Mouse (Mus musculus) regulatory T cell (primary cell): ENCODE measurements around the gene Nav2.

ENCODE experiments used
- in situ Hi-C: fragments of 300-600 bp; cut with MboI, MseI; formaldehyde crosslinking; loops from one replicate; pipeline ENCODE4 v1.15.1; 2025; ENCODE audit warnings: high pct_unique_total_duplicates

Nav2 gene

DNA sequence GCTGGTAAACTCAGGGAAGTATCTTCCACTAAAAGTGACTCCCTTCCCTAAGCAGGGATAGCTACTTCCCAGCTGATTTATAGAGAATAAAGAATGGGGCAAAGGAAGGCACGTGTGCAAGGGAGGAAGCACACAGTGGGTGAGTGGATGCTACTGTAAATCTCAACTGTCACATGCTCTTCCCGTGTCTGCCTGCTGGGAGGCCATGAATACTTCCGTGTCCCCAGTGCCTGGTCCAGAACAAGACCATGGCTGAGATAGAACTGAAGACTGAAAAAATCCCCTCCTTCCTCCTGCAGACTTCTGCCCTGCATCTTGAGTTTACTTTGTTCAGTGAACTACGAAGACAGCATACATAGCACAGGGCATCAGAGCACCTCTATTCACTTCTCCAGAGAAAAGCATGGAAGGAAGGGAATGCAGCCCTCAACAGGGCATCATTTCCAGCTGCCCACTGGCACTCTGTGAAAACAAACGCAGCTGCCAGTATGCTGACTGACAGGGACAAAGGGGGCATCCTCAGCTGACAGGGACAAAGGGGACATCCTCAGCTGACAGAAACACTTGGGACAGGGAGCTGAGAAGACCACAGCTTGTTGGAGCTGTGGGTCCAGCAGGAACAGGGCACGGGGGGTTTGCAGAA lies 138.0 kb downstream of the Nav2 start:
- in situ Hi-C loops, result no loop called here

DNA sequence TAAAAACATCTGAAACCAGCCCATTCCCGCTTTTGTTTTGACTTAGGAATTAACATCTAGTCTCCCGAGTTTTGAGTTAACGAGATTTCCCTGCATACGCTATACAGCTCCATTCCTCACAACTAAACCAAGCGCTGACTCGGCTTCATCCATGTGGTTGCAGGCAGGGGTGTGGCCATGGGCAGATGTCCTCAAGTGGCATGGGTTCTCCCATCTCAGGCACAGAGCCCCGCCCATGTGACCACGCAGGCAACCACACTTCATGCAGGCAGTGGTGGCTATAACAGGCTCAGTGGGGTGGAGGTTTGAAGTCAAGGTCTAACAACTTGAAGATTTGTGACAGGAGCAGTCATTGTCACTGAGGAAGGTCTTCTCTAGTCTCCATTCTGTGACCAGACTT lies 138.8 kb downstream of the Nav2 start:
- in situ Hi-C loops, result no loop called here

DNA sequence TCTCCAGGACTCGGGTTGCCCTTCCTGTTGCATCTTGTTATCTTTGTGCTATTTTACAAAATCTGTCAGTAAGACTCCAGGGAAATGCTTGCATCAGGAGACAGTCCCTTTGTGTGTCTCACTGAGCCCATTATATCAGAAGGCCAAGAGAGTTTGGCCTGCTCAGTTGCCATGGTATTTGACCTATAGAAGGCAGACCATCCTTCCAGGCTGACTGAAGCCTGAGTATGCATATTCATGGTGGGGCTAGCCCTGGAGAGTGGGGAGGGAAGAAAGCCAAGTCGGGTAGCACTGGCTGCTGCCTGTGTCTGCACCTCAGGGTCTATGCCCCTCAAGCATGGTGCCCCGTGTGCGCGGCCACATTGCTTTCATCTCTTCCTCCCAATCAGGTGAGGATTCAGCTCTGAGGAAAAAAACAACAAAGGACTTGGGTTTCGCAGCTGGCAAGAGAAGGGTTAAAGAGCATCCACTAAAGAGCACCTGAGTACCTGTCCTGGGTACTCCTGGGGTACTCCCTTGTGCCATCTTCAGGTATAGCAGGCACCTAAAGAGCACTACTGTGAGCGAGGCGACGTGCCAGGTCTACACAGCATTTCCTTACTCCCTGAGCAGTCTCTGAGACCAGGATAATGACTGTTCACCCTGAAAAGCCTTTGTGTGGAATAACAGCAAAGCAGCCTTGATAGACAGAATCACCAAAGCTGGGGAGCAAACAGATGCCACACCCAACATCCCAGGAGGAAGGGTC lies 144.5 kb downstream of the Nav2 start:
- in situ Hi-C loops, result no loop called here

DNA sequence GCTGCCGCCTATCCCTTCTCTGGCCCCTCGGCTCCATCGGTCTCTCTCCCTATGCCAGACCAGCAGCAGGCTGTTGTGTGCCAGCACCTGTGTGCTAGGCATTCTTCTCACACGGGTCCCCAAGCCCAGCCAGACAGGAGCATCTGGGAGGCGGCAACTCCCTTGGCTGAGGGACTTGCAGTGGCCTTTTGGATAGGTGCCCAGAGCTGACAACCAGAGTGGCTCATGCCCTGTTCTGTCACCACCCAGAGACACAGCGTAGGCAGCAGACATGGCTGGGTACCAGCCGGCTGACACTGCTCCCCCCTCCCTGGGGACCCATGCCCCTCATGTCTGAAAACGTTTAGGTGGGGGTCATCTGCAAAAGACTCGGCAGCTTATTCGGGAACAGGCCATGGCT lies 146.8 kb downstream of the Nav2 start:
- in situ Hi-C loops, result no loop called here

DNA sequence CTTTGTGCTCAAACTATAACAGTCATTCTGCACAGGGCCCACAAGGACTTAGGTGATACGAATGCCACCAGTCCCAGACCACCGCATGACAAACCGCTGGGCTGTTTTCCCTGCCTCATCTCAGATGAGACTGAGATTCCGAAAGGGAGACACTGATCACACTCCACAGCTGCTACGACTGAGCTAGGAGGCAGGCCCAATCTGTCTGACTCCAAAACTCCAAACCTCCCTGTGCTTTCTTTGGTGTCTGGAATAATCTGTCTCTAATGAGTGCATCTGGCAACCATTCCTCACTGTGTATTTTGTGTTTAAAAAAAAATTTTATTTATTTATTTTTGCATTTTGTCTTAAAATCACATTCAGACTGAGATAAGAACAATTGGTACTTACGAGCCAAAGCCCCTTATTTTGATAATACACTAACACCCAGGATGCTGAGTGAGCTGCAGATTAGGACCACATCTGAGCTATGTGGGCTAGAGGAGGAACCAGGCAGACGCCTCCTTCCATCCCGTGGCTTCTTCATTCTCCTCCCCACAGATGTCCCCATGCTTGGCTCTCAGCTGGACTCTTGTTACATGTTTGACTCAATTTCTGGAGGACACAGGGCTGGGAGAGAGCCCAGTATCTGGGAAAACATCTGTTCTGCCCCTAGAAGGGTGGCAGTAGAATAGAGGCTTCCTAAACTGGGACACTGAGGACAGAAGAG lies 149.9 kb downstream of the Nav2 start:
- in situ Hi-C loops, result no loop called here

DNA sequence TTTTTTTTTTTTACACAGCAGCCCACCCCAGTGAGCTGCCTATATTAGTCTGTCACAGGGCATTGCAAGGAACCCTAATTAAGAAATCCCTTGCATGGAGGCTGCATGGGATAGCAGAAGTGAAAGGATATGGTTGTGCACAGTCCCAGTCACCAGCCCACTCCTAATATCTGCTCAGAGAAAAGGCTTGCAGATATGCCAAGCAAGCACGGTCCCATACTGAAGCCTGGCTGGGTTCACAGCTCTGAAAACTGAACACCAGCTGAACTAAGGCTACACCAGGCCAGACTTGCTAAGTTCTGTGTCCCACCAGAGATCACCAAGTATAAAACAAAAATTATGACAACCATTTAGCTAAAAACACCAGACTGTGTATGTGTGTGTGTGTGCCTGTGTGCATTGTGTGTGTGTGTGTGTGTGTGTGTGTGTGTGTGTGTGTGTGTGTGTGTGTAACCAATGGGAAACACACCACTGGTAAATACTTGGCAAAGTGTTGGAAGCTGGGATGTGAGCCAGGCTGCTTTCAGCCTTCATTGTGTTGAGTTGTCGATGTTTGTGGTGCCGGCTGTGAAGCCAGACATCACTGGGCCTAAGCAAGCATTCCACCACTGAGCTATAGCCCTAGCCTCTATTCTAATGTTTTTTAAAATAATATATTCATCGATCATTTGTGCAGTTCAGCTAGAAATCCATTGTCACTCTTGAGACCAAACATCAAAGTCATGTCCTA lies 156.4 kb downstream of the Nav2 start:
- in situ Hi-C loops, result no loop called here

DNA sequence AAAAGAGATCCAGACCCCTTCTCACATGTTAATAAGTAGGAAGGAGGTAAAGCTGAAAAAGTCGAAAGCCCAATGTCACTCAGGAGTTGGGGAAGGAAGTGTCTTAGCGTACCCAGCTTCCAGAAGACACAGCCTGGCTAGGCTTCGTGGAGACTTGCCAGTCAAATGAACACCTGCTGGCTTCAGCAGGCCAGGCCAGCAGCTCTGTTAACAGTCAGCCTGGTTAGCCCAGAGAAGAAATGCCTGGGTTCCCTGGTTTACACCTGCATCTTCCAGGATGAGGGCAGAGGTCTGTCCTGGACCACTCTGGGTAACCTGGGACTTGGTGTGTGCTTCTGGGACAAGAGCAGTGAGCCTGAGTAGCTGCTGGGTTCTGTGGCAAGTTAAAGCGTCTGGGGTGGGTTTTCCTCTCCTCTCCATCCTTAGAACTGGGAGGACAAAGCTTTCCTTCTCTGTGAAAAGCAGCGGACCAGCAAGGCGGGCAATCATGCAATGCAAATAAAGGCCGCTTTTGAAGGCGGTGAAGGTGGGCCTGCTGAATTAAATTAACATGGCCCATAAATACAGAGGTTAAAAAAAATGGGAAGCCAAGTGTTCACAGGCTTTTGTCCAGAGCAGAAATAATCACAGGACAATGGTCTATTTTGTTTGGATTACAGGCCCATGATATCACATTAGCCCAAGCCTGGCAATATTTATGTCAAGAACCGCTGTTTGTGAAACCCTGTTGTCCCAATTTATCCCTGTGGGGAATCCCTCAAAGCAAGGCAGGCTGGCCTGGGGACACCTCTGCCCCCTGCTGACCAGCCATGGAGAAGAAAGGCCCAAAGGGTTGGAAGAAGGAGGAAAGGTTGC lies 157.3 kb downstream of the Nav2 start:
- in situ Hi-C loops, result no loop called here

DNA sequence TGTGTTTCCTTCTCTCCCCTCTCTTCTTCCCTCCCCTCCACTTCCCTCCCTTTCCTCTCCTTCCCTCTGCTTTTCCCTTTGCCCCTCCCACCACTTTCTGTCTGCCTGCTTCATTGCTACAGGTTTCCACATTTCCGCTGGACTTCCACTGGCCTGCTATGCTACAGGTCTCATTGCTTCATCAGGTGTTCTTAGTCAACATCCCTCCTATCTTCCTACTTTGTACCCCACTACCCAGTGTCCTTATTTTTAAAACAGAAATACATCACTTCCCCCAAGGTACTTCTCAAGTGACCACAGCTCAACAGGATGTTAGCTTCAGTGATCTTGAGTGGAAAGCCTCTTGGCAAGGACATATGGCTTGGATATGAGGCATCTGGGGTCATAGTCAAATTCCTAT lies 158.3 kb downstream of the Nav2 start:
- in situ Hi-C loops, result no loop called here

DNA sequence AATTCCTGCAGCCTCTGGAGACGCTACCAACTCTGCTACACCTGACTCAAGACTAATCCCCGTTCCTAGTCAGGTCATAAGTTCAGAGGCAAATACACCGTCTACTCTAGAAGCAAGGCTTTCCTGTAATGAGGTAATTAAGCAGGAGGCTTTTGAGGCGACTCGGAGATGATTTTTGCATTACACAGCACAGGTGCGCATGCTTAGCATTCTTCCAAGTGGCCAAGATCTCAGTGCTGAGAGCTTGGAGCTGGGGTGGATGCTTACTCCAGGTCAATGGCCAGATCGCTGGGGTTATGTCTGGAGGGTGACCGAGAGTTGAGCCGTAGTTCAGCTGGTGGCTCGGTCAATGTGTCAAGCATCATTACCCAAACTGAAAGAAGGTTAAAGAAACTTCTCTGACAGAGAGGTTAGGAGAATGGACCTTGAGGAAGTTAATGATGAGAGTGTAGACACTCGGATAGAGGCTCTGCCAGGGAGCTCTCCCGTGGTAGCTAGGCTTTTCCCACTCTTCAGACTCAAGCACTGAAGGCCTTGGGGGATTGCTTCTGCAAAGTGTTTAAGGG lies 161.0 kb downstream of the Nav2 start:
- in situ Hi-C loops, result no loop called here

DNA sequence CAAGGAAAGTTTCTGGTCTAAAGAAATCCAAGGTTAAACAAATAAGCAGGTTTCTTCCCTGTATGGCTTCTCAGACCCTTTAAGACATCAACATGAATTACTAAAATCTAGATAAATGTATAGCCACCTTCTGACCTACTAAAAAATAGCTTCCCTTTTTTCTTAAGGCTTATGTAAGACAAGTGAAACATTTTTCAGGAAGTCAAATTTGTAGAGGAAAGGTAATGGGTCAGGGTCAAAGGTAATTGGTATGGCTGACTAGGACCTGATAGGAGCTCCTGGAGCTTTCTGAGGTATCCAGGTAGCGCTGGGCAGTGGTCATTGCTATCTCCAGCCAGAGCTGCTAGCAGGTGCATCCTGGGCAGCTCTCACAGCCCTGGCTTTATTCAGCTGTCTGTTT lies 162.1 kb downstream of the Nav2 start:
- in situ Hi-C loops, result no loop called here

DNA sequence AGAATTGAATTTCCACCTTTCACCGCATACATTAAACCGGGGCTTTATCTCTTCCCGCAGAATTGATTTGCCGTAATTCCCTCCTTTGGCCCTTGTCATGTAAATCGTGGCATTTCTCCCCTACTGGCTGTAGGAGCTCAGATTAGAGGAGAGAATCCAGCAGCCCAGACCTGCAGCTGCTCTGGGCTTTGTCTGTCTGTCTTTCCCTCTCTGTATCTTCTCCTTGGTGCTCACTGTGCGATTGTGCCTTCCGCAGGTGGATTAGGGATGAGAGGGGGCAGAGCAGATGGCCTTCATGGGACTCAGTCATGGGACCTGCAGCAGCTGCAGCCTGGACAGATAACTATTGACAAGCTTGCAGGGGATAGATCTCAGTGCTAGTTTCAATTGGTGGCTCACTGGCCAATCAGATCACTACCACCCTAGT lies 162.6 kb downstream of the Nav2 start:
- in situ Hi-C loops, result no loop called here

DNA sequence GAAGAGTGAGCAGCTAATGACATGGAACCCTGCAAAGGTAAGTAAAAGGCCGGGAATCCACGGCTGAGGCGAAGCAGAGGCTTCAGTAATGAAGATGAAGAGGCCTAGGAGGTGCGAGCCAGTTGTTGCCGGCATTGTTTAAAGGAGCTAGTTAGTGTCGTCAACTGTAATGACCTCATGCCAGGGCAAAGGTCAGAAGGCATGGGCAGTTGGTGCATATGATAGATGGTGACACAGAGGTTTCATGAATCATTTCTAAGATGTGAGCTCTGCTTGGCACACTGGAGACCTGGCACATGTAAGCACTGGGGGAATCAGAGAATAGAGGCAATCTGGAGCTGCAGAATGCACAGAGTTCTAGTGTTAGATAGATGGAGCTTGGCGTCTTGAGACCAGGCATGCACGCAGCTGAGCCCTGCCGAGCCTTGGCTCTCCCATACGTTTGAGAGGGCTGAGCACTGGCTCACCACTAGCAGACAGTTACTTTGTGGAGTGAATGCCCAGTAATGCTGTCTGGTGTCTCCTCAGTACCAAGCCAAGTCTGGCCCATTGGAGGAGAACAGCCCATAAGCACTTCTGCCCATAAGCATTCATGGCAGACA lies 166.9 kb downstream of the Nav2 start:
- in situ Hi-C loops, result no loop called here

DNA sequence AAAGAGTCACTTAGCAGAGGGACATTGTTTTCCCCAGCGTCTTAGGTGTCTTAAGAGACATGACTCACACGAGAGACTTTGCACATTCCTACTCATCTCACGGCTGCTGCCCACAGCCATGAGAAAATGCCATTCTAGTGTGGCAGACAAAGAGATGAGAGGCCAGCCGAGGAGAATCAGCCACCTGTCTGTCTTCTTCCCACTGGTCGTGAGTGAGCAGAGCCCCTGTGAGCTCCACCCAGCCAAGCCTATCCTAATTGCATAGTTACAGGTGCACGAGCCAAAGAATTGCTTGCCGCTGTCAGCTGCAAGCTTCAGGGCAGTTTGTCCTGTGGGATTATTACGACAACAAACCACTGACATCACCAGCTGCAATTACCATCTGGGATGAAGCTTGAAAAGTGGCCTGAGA lies 167.8 kb downstream of the Nav2 start:
- in situ Hi-C loops, result no loop called here

DNA sequence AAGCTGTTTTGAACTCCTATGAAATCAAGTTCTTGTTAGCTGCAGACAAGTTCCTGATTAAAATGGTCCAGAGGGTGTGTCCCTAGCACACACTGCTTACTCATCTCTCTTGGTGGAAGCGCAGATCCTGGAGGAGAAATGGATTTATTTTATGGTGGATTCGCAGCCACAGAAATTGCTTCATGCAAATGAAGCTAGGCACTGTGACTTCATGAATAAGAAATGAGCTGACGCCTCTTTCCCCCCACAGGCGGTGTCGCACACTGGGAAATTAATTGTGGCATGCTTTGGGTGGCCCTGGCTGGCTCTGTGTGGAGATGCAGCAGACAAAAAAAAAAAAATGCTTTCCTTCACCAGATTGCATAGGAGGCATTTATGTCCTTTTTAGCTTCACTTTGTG lies 170.4 kb downstream of the Nav2 start:
- in situ Hi-C loops, result no loop called here

DNA sequence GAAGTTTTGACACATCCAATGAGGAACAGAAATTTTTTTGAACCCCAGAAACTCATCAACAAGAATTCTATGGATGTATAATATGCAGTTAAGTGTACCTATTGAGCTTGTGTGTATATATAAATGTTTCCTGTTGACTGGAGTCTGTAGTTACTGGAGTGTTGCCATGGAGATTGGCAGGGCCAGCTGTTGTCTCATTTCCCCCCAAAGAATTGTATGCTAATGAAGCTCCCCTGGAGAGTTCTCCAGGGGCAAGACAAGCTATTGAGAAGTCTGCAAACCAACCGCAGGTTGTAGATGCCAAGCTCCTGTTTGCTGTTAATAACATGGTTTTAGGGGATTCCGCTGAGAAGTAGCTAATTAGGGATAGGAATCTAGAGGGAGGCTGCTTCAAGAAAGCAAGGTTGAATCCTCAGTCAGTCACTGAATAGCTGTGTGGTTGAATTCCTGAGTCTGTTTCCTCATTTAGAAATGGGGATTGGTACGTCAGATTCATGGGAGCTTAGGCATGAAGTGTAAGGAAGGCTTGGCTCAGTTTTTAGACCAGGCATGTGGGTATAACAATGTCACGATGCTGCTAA lies 174.2 kb downstream of the Nav2 start:
- in situ Hi-C loops, result no loop called here

DNA sequence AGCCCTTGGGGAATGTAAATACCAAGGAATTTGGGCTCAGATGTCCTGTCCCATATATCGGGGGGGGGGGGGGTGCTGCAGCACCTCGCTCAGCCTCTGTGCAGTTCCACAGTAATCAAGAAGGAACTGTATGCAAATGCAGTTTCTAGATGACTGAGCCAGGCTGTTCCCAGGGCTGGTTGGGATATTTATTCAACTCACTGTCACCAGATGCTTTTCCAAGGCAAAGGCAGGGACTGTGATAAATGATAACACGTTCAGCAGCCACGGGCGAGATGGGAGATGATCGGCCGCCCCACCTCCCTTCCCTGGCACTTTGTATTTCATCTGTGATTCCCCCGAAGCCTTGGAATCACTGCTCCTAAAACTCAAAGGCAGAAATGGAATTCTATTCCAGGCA lies 176.3 kb downstream of the Nav2 start:
- in situ Hi-C loops, result no loop called here

DNA sequence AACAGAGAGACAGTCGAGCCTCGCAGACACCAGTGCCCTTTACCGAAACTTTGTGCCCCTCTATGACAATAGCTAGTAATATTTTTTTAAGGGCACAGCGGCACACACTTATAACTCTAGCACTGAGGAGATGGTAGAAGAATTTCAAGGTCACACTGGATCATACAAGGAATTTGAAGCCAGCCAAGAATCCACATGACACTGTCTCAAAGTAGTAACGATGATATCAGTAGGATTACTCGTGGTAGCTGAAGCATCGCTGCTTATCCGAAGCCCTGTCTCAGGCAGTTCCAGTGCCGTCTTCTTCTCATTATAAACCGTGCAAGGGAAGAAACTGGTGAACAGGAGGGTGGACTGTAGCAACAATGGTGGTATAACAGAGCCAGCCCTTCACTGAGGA lies 177.2 kb downstream of the Nav2 start:
- in situ Hi-C loops, result no loop called here

DNA sequence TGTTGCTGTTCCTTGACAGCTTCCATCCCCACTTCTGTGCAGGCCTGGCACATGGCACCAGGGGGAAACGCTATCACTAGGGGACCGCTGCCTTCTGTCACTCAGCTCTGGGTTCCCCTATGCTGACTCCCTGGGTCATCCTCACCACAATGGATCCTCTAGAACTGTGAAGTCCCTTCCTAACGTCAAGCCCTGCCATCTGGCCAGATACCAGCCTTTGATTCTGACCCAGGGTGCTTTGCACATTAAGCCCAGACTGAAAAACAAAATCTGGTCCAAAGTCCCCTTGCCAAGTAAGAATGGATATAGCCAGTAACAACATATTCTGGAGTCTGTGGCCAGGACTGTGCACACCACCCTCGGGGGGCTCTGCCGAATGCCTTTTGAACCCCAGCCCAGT lies 178.6 kb downstream of the Nav2 start:
- in situ Hi-C loops, result no loop called here

DNA sequence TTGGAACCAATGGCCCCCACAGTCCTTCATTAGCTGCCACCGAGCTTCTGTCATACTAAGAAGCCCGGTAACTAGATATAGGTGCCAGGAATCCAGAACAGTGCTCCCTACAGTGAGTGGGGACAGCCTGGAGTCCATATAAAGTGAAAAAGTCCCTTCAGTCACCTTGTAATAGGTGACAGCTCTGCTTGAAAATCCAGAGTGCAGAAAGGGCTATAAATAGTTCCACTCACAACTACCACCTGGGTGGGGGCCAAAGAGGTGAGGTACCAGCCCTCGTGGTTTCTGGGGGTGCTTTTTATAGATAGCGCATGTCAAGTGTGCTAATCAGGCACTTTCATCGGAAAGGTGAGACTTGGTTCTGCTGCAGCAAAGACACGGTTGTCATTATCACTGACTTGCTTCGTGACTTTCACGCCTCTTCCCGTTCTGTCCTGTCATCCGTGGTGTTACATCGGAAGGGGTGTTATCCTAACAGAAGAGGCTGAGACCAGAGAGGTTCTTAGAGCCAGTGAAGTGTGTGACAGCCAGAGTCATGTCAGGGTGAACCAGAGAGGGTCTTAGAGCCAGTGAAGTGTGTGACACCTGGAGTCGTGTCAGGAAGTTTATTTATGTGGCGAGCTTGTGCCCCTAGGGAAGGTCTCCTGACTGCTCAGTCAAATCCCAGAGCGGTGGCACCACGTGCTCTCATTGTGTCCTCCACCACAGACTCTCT lies 179.8 kb downstream of the Nav2 start:
- in situ Hi-C loops, result no loop called here

DNA sequence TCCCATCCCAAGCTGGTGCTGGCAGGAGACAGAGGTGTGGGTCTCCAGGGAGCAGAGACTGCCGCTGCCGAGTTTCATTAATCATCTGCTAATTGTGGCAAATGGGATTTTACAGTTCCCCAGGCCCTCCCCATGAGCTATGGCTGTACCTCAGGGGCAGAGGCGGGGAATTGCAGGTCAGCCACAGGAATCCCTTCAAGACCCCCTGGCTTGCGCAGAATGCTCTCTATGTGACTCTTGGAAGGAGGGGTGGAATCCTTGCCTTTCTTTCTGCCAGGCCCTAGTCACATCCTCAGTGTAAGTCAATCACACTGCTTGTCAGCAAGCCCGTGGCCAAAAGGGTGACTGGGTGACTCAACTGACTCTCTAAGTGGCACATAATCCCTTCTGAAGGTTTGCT lies 182.9 kb downstream of the Nav2 start:
- in situ Hi-C loops, result no loop called here
